Mouse (Mus musculus) naive thymus-derived CD4-positive, alpha-beta T cell, adult 2 months (primary cell): ENCODE measurements around the gene Clcnka.

Experiments used
- DNase-seq: peaks from one replicate; pipeline ENCODE4 v3.0.0-alpha.2; 2011; ENCODE audit warnings: low read depth

Clcnka gene

GRCm38 (mm10) chr4:141379674-141380073, 18.9 kb downstream of the Clcnka start:
- DNase-seq, result no peak

- no peak for DNase-seq
Observed at GRCm38 (mm10) chr4:141372426-141372825, 26.1 kb downstream of the Clcnka start.

GRCm38 (mm10) chr4:141367997-141368791, 30.3 kb downstream of the Clcnka start, which contains the start of gene Fam131c:
Fam131c (plus strand) TSS chr4:141368220.
- peak; percentile 24 for DNase-seq

- DNase-seq, result no peak
Observed at GRCm38 (mm10) chr4:141365876-141366275, 32.6 kb downstream of the Clcnka start.

- DNase-seq, result no peak
Observed at GRCm38 (mm10) chr4:141365126-141365525, 33.4 kb downstream of the Clcnka start.

GRCm38 (mm10) chr4:141362937-141363548, 35.5 kb downstream of the Clcnka start:
- peak; percentile 85 for DNase-seq

GRCm38 (mm10) chr4:141360846-141361245, 37.7 kb downstream of the Clcnka start:
- peak; percentile 60 for DNase-seq

GRCm38 (mm10) chr4:141359222-141359621, 39.3 kb downstream of the Clcnka start:
- DNase-seq, result no peak

- DNase-seq, result no peak
Observed at GRCm38 (mm10) chr4:141357811-141358210, 40.7 kb downstream of the Clcnka start.

- DNase-seq, result no peak
Observed at GRCm38 (mm10) chr4:141353868-141354267, 44.7 kb downstream of the Clcnka start.

- no peak for DNase-seq
Observed at GRCm38 (mm10) chr4:141352986-141353385, 45.5 kb downstream of the Clcnka start.

GRCm38 (mm10) chr4:141351972-141352371, 46.6 kb downstream of the Clcnka start:
- no peak for DNase-seq

GRCm38 (mm10) chr4:141350015-141350414, 48.5 kb downstream of the Clcnka start:
- DNase-seq, result no peak

GRCm38 (mm10) chr4:141348616-141349015, 49.9 kb downstream of the Clcnka start:
- DNase-seq, result no peak

GRCm38 (mm10) chr4:141347365-141347797, 51.1 kb downstream of the Clcnka start:
- no peak for DNase-seq

GRCm38 (mm10) chr4:141345219-141345618, 53.3 kb downstream of the Clcnka start:
- no peak for DNase-seq

GRCm38 (mm10) chr4:141343515-141343914, 55.0 kb downstream of the Clcnka start:
- no peak for DNase-seq

- DNase-seq, result no peak
Observed at GRCm38 (mm10) chr4:141341477-141341876, 57.0 kb downstream of the Clcnka start.

GRCm38 (mm10) chr4:141338853-141339252, 59.7 kb downstream of the Clcnka start:
- no peak for DNase-seq

GRCm38 (mm10) chr4:141337986-141338385, 60.5 kb downstream of the Clcnka start:
- DNase-seq, result no peak

- DNase-seq, result no peak
Observed at GRCm38 (mm10) chr4:141336196-141336595, 62.3 kb downstream of the Clcnka start.

GRCm38 (mm10) chr4:141335263-141335796, 63.2 kb downstream of the Clcnka start:
- DNase-seq, result no peak

- DNase-seq, result no peak
Observed at GRCm38 (mm10) chr4:141334695-141335094, 63.8 kb downstream of the Clcnka start.
